Mouse (Mus musculus) brown adipose tissue, adult 24 weeks (tissue): ENCODE data around the gene Adcy3. TPM values are rescaled to one million over a fixed set of nuclear protein-coding genes. Genes with fewer than 3 reads are reported as not detected.
A peak's percentile ranks its signal among the peaks of the same experiment; 100 is the strongest.

ENCODE experiments used
- H3K27ac ChIP-seq: fragments of 200-500 bp; replicated peaks from 2 replicates; pipeline ENCODE4 v1.5.1; 2012; ENCODE audit warnings: low read depth, mild to moderate bottlenecking, low read length
- H3K4me1 ChIP-seq: fragments of 200-500 bp; 2 replicates; pipeline ENCODE4 v1.6.1; 2012; ENCODE audit warnings: low read length, mixed read lengths; ENCODE audit not compliant: control insufficient read depth, insufficient read depth, insufficient read length
- H3K4me3 ChIP-seq: fragments of 200-500 bp; 2 replicates; pipeline ENCODE4 v1.5.1; 2012; ENCODE audit warnings: low read depth, mild to moderate bottlenecking, low read length, moderate library complexity; ENCODE audit not compliant: insufficient read depth
- polyA plus RNA-seq: library from polyadenylated mRNA; stranded (reverse); fragments of >200 nt; gene quantifications from 2 replicates; pipeline ENCODE4 v1.2.4, GENCODE M21; 2012; ENCODE audit not compliant: missing spikeins, insufficient read depth, insufficient read length

Adcy3 gene
- 28.5 and 35.8 TPM in 2 replicates for polyA plus RNA-seq

GRCm38 (mm10) chr12:4132941-4133846 is at the start of gene Adcy3:
Gene Adcy3 (plus strand): TSS chr12:4133103.
- peak within 1 kb of the TSS; percentile 60 for H3K27ac ChIP-seq
- peaks cover 20% of the 10 kb centered on the region for H3K4me1 ChIP-seq
- peak within 1 kb of the TSS; percentile 58 for H3K4me3 ChIP-seq

GRCm38 (mm10) chr12:4083441-4083840 is 49.5 kb upstream of the Adcy3 start:
- Histone ChIP-seq H3K27ac (no peak overlapping the region), H3K4me1 (no peaks in the 10 kb centered on the region), H3K4me3 (no peak overlapping the region)

- no peak overlapping the region for H3K4me3 ChIP-seq
- no peak overlapping the region for H3K27ac ChIP-seq
- H3K4me1 ChIP-seq: no peaks in the 10 kb centered on the region
Measured at GRCm38 (mm10) chr12:4107383-4107782, 25.5 kb upstream of the Adcy3 start.

GRCm38 (mm10) chr12:4116132-4116531 is 16.8 kb upstream of the Adcy3 start:
- Histone ChIP-seq H3K4me3 (no peak overlapping the region), H3K27ac (no peak overlapping the region), H3K4me1 (no peaks in the 10 kb centered on the region)

- Histone ChIP-seq H3K27ac (no peak overlapping the region), H3K4me3 (no peak overlapping the region), H3K4me1 (no peaks in the 10 kb centered on the region)
Measured at GRCm38 (mm10) chr12:4117136-4117535, 15.8 kb upstream of the Adcy3 start.

GRCm38 (mm10) chr12:4117579-4117978 is 15.3 kb upstream of the Adcy3 start:
- Histone ChIP-seq H3K4me3 (no peak overlapping the region), H3K27ac (no peak overlapping the region), H3K4me1 (no peaks in the 10 kb centered on the region)

GRCm38 (mm10) chr12:4127346-4127745 is 5.6 kb upstream of the Adcy3 start:
- Histone ChIP-seq H3K27ac (peak overlapping the region; percentile 62), H3K4me3 (no peak overlapping the region), H3K4me1 (no peaks in the 10 kb centered on the region; the same call in 1 of the 2 replicates)

GRCm38 (mm10) chr12:4133847-4134212 is 927 bp downstream of the Adcy3 start:
- H3K4me1 ChIP-seq: peaks cover 20% of the 10 kb centered on the region
- peak overlapping the region; percentile 26; the same call in 1 of the 2 replicates for H3K27ac ChIP-seq
- peak overlapping the region; percentile 58 for H3K4me3 ChIP-seq

- peaks cover 2% of the 10 kb centered on the region; the same call in 1 of the 2 replicates for H3K4me1 ChIP-seq
- H3K27ac ChIP-seq: no peak overlapping the region
- no peak overlapping the region for H3K4me3 ChIP-seq
Measured at GRCm38 (mm10) chr12:4143179-4143578, 10.3 kb downstream of the Adcy3 start.

- Histone ChIP-seq H3K27ac (peak overlapping the region; percentile 95), H3K4me3 (no peak overlapping the region), H3K4me1 (peaks cover 15% of the 10 kb centered on the region)
Measured at GRCm38 (mm10) chr12:4150936-4151335, 18.0 kb downstream of the Adcy3 start.

- Histone ChIP-seq H3K4me3 (no peak overlapping the region), H3K4me1 (peaks cover 15% of the 10 kb centered on the region), H3K27ac (peak overlapping the region; percentile 96)
Measured at GRCm38 (mm10) chr12:4151969-4152368, 19.1 kb downstream of the Adcy3 start.

GRCm38 (mm10) chr12:4157466-4157865 is 24.6 kb downstream of the Adcy3 start:
- H3K4me3 ChIP-seq: no peak overlapping the region
- H3K27ac ChIP-seq: peak overlapping the region; percentile 74
- H3K4me1 ChIP-seq: peaks cover 33% of the 10 kb centered on the region

- H3K4me3 ChIP-seq: no peak overlapping the region
- peak overlapping the region; percentile 74 for H3K27ac ChIP-seq
- H3K4me1 ChIP-seq: peaks cover 30% of the 10 kb centered on the region
Measured at GRCm38 (mm10) chr12:4158179-4158578, 25.3 kb downstream of the Adcy3 start.

- Histone ChIP-seq H3K4me1 (peaks cover 30% of the 10 kb centered on the region), H3K4me3 (no peak overlapping the region), H3K27ac (peak overlapping the region; percentile 98)
Measured at GRCm38 (mm10) chr12:4158868-4159632, 26.1 kb downstream of the Adcy3 start.

GRCm38 (mm10) chr12:4160322-4160721 is 27.4 kb downstream of the Adcy3 start:
- H3K27ac ChIP-seq: peak overlapping the region; percentile 95
- no peak overlapping the region for H3K4me3 ChIP-seq
- H3K4me1 ChIP-seq: peaks cover 30% of the 10 kb centered on the region
